Mouse (Mus musculus): ENCODE measurements at regions not wholly inside any gene's neighbourhood (a gene's known extent, or its start where the extent isn't known, plus 50 kb on each side); places are given as distances from the start of the nearest gene placed in this dataset.

DNA sequence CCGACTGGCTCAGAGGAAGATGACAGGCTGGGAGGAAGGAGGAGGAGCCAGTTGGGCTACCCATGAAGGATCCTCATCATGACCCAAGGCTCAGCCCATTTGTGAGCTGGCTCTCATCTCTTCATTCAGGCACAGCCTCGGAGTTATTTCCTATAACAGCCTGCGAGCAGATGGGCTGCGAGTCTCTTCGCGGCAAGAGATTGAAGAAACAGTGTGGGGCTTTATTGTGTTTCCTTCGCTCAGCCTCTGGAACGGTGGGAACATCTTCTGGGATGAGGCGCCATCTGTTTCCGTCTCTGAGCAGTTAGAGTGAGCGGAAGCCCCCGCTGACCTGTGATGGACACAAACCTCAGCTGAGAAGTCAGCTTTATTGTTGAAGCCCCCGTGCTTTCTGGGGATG is 213.6 kb upstream of the Kcnab2 start:
- no peak overlapping the region for H3K4me2 ChIP-seq
- H3K9ac ChIP-seq, result no peak overlapping the region
- H3K9me3 ChIP-seq, result no peaks in the 10 kb centered on the region
- H3K27me3 ChIP-seq (replicated peaks), result no peaks in the 10 kb centered on the region
- H3K4me3 ChIP-seq (replicated peaks), result no peak overlapping the region
- ATAC-seq (ENCODE audit: insufficient read depth, low FRiP score, low read depth), result no peak
- no peaks in the 10 kb centered on the region for H3K4me1 ChIP-seq
- no peaks in the 10 kb centered on the region for H3K36me3 ChIP-seq
- no peak overlapping the region for H3K27ac ChIP-seq
- 65% methylated on average over 13 of the region's 13 CpGs for WGBS

DNA sequence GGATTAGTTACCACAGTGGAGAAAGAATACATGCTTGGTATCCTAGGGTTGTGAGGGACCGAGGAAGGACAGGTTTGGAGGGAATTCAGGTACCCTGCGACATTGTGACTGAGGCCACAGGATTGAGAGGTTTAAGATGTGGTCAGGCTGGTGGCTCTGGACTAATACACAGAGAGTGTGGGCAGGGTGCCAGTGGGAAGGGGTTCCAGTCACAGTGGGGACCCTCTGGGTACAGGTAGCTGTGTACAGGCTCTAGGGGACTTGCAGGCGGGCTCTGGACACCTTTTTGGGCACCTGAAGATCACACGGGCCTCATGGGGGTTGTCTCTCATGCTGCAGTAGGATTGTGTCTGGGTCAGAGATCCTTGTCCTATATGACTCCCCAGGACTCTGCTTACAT is 213.1 kb upstream of the Kcnab2 start:
- Histone ChIP-seq H3K4me2 (no peak overlapping the region), H3K27ac (no peak overlapping the region), H3K36me3 (no peaks in the 10 kb centered on the region), H3K9me3 (no peaks in the 10 kb centered on the region), H3K4me1 (no peaks in the 10 kb centered on the region), H3K4me3 (replicated peaks) (no peak overlapping the region), H3K27me3 (replicated peaks) (no peaks in the 10 kb centered on the region), H3K9ac (no peak overlapping the region)
- WGBS, result 77% methylated on average over 4 of the region's 4 CpGs
- ATAC-seq (ENCODE audit: insufficient read depth, low FRiP score, low read depth), result no peak

DNA sequence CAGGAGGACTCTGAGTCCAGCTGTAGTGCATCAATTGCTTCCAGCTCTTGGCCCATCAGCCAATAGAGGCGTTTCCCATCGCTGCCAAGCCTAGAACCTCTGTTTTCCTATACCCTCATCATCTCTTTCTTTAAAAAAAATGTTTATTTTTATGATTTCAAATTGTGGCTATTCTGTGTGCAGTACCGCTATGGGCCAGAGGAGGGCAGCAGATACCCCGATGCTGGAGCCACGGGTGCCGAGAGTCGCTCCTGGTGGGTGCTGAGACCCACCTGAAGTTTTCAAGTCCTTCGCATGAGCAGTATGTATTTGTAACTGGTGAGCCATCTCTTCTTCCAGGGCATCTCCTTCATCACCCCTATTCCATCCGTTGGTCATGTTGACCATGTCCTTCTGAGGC is 212.2 kb upstream of the Kcnab2 start:
- Histone ChIP-seq H3K4me3 (replicated peaks) (no peak overlapping the region), H3K9me3 (no peaks in the 10 kb centered on the region), H3K4me2 (no peak overlapping the region), H3K4me1 (no peaks in the 10 kb centered on the region), H3K27ac (no peak overlapping the region), H3K27me3 (replicated peaks) (no peaks in the 10 kb centered on the region), H3K36me3 (no peaks in the 10 kb centered on the region), H3K9ac (no peak overlapping the region)
- 85% methylated on average over 9 of the region's 9 CpGs for WGBS
- ATAC-seq (ENCODE audit: insufficient read depth, low FRiP score, low read depth), result no peak

- 46% methylated on average over 12 of the region's 12 CpGs for WGBS
- Histone ChIP-seq H3K4me1 (no peaks in the 10 kb centered on the region), H3K36me3 (no peaks in the 10 kb centered on the region), H3K4me3 (replicated peaks) (no peak overlapping the region), H3K9ac (no peak overlapping the region), H3K4me2 (no peak overlapping the region), H3K27me3 (replicated peaks) (no peaks in the 10 kb centered on the region), H3K9me3 (no peaks in the 10 kb centered on the region), H3K27ac (no peak overlapping the region)
- ATAC-seq (ENCODE audit: insufficient read depth, low FRiP score, low read depth), result no peak
These were observed 208.9 kb upstream of the Kcnab2 start for GRCm38 (mm10) chr4:152686509-152687081.

DNA sequence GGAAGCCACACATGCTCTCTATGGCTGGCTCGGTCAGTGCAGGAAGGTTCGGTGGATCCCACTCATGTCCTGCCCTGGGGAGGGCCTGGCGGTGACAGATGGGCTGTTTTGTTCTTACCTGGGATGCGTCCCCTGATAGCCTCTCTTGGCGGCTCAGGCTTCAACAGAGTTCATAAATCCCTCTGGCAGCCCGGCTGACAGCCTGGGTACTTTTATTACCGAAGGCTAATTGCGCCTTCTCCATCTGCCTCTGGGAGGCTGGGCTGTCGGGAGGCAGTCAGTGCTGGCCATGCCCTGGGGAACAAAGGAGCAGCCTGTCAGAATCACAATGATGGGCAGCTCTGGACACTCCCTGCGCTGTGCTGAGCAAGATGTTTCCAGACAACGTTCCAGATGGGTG is 196.5 kb upstream of the Kcnab2 start:
- 30% methylated on average over 11 of the region's 11 CpGs for WGBS
- Histone ChIP-seq H3K36me3 (no peaks in the 10 kb centered on the region), H3K4me3 (replicated peaks) (no peak overlapping the region), H3K4me1 (no peaks in the 10 kb centered on the region), H3K4me2 (no peak overlapping the region), H3K27ac (no peak overlapping the region), H3K9ac (no peak overlapping the region), H3K9me3 (no peaks in the 10 kb centered on the region), H3K27me3 (replicated peaks) (no peaks in the 10 kb centered on the region)
- ATAC-seq (ENCODE audit: insufficient read depth, low FRiP score, low read depth), result no peak

GRCm38 (mm10) chr4:152663482-152663881 is 185.8 kb upstream of the Kcnab2 start:
- Histone ChIP-seq H3K27me3 (replicated peaks) (no peaks in the 10 kb centered on the region), H3K27ac (no peak overlapping the region), H3K36me3 (no peaks in the 10 kb centered on the region), H3K9me3 (no peaks in the 10 kb centered on the region), H3K9ac (no peak overlapping the region), H3K4me1 (no peaks in the 10 kb centered on the region), H3K4me2 (no peak overlapping the region), H3K4me3 (replicated peaks) (no peak overlapping the region)
- ATAC-seq (ENCODE audit: insufficient read depth, low FRiP score, low read depth), result no peak
- WGBS, result 35% methylated on average over 8 of the region's 8 CpGs

DNA sequence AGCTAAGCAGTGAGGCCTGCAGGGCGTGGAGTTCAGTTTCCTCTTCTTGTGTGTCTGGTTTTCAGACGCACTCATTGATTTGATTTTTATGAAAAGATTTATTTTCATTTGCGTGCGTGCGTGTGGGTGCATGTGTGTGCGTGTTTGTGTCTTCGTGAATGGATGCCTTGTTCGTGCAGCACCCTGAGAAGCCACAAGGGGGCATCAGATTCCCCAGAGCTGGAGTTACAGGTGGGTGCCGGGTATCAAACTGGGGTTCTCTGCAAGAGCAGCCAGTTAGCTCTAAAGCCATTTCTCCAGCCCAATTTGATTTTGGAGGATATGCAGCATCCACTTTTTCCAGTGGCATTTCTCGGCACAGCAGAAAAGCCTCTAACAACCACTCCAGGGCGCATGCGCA is 185.4 kb upstream of the Kcnab2 start:
- H3K27ac ChIP-seq, result no peak overlapping the region
- no peak overlapping the region for H3K9ac ChIP-seq
- H3K36me3 ChIP-seq, result no peaks in the 10 kb centered on the region
- no peaks in the 10 kb centered on the region for H3K4me1 ChIP-seq
- H3K4me3 ChIP-seq (replicated peaks), result no peak overlapping the region
- no peak for ATAC-seq (ENCODE audit: insufficient read depth, low FRiP score, low read depth)
- H3K4me2 ChIP-seq, result no peak overlapping the region
- WGBS, result 92% methylated on average over 12 of the region's 12 CpGs
- no peaks in the 10 kb centered on the region for H3K9me3 ChIP-seq
- no peaks in the 10 kb centered on the region for H3K27me3 ChIP-seq (replicated peaks)

DNA sequence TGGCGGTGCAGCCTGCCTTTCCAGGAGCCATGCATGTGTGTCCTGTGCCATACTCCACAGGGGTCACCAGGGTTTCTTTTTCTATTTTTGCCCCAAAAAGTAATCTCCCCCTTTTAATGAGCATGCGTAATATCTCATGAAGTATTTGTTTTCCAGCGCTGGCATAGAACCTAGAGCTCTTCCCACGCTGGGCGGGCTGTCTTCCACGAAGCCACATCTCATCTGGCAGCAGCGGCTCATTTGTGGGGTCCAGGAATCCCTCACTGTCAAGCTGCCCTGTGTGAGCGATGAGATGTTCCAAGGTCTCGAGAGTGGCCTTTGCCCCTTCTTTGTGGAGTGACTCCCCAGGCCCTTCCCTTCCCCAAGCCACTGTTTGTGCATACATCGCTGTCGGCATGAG is 184.8 kb upstream of the Kcnab2 start:
- H3K27me3 ChIP-seq (replicated peaks), result no peaks in the 10 kb centered on the region
- H3K4me3 ChIP-seq (replicated peaks), result no peak overlapping the region
- H3K36me3 ChIP-seq, result no peaks in the 10 kb centered on the region
- H3K27ac ChIP-seq, result no peak overlapping the region
- no peak for ATAC-seq (ENCODE audit: insufficient read depth, low FRiP score, low read depth)
- no peaks in the 10 kb centered on the region for H3K4me1 ChIP-seq
- no peak overlapping the region for H3K9ac ChIP-seq
- no peak overlapping the region for H3K4me2 ChIP-seq
- H3K9me3 ChIP-seq, result no peaks in the 10 kb centered on the region
- 75% methylated on average over 11 of the region's 11 CpGs for WGBS

DNA sequence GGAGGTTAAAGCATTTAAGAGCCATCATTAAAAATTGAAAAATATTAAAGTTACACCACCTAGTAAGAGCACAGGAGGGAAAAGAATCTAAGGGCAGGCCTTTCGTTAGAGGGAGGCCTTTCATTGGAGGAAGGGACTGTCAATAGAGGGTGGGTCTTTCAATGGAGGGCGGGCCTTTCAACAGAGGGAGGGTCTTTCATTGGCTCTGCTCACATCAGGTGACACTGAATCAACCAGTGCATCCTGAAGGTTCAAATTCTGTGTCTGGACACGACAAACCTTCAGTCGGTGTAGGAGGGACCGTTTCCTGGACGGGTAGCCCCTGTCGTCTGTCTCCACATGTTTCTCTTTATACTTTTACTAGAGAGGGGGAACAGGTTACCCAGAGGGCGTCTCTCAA is 172.5 kb upstream of the Kcnab2 start:
- no peak for ATAC-seq (ENCODE audit: insufficient read depth, low FRiP score, low read depth)

DNA sequence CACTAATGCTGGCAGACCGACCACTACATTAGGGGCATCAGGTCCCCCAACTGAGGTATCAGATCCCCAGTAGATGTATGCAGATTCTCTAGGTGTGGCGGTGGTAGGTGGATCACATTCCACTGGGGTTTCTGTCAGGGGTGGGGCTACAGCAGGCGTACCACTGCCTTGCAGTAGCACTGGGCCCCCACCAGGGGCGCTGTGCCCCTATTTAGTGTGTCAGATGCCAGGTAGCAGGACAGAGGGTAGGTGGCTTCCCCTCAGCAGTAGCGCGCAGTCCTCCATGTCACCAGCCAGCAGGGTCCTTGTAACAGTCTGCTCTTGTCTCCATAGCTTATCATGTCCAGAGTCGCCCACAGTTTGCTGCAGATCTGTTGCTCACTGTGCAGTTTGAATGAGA is 169.9 kb upstream of the Kcnab2 start:
- no peak for ATAC-seq (ENCODE audit: insufficient read depth, low FRiP score, low read depth)
- no peak overlapping the region for H3K4me3 ChIP-seq (replicated peaks)
- no peak overlapping the region for H3K27ac ChIP-seq
- no peaks in the 10 kb centered on the region for H3K4me1 ChIP-seq
- no peak overlapping the region for H3K9ac ChIP-seq
- no peaks in the 10 kb centered on the region for H3K27me3 ChIP-seq (replicated peaks)
- 53% methylated on average over 7 of the region's 7 CpGs for WGBS
- H3K9me3 ChIP-seq, result no peaks in the 10 kb centered on the region
- no peaks in the 10 kb centered on the region for H3K36me3 ChIP-seq
- H3K4me2 ChIP-seq, result no peak overlapping the region

More for the DNA sequence above, 172.5 kb upstream of the Kcnab2 start:
- Histone ChIP-seq H3K27me3 (replicated peaks) (no peaks in the 10 kb centered on the region), H3K27ac (no peak overlapping the region), H3K36me3 (no peaks in the 10 kb centered on the region), H3K4me2 (no peak overlapping the region), H3K4me3 (replicated peaks) (no peak overlapping the region), H3K4me1 (no peaks in the 10 kb centered on the region), H3K9ac (no peak overlapping the region), H3K9me3 (no peaks in the 10 kb centered on the region)
- WGBS, result 67% methylated on average over 8 of the region's 8 CpGs

GRCm38 (mm10) chr4:152647084-152647483 is 169.4 kb upstream of the Kcnab2 start:
- Histone ChIP-seq H3K4me3 (replicated peaks) (no peak overlapping the region), H3K27me3 (replicated peaks) (no peaks in the 10 kb centered on the region), H3K9me3 (no peaks in the 10 kb centered on the region), H3K36me3 (no peaks in the 10 kb centered on the region), H3K27ac (no peak overlapping the region), H3K9ac (no peak overlapping the region), H3K4me1 (no peaks in the 10 kb centered on the region), H3K4me2 (no peak overlapping the region)
- WGBS, result 85% methylated on average over 14 of the region's 14 CpGs
- ATAC-seq (ENCODE audit: insufficient read depth, low FRiP score, low read depth), result no peak

DNA sequence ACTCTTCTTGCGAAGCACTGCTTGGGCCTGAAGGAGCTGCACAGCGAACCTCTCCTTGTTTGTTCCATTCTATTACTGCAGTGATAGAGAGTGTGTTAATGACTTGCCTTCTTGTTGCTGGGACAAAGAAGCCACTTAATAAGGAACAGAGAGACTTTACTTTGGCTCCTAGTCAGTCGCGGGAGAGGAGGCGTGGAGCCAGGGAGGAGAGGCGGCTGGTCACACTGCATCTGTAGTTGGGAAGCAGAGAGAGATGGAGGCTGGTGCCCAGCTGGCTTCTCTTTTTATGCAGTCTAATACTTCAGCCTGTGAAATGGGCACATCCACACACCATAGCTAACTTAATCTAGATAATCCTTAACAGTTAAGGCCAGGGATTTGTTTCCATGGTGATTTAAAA is 159.4 kb upstream of the Kcnab2 start:
- no peak overlapping the region for H3K4me3 ChIP-seq (replicated peaks)
- no peaks in the 10 kb centered on the region for H3K4me1 ChIP-seq
- H3K27me3 ChIP-seq (replicated peaks), result no peaks in the 10 kb centered on the region
- 72% methylated on average over 6 of the region's 6 CpGs for WGBS
- no peak overlapping the region for H3K9ac ChIP-seq
- H3K4me2 ChIP-seq, result no peak overlapping the region
- no peaks in the 10 kb centered on the region for H3K9me3 ChIP-seq
- ATAC-seq (ENCODE audit: insufficient read depth, low FRiP score, low read depth), result no peak
- H3K36me3 ChIP-seq, result no peaks in the 10 kb centered on the region
- no peak overlapping the region for H3K27ac ChIP-seq

DNA sequence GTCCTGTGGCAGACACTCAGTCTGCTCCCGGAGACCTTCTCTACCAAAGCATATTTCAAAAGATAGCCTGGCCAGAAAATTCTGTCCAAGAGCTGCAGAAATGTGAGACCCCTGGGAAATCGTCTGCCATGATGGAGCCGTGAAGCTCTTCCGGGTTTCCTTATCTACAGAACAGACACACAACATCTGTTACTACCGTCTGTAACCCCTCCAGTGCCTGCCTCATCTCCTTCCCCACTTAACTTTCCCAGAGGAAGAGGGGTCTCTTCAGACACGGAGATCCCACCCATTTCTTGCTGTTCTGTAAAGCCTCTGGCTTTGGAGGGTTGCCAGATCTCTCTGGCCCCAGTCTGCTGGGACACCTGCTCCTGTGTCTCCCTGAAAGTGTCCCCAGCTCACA is 156.2 kb upstream of the Kcnab2 start:
- H3K9ac ChIP-seq, result no peak overlapping the region
- WGBS, result 21% methylated on average over 6 of the region's 6 CpGs
- no peaks in the 10 kb centered on the region for H3K27me3 ChIP-seq (replicated peaks)
- no peak for ATAC-seq (ENCODE audit: insufficient read depth, low FRiP score, low read depth)
- no peak overlapping the region for H3K4me3 ChIP-seq (replicated peaks)
- H3K9me3 ChIP-seq, result no peaks in the 10 kb centered on the region
- no peak overlapping the region for H3K27ac ChIP-seq
- H3K4me1 ChIP-seq, result no peaks in the 10 kb centered on the region
- no peaks in the 10 kb centered on the region for H3K36me3 ChIP-seq
- no peak overlapping the region for H3K4me2 ChIP-seq
